Mouse (Mus musculus) small intestine, adult 10 weeks (tissue): Measurements from ENCODE around the gene Arsj. TPM values are rescaled to one million over a fixed set of nuclear protein-coding genes. Genes with fewer than 3 reads are reported as not detected.

Experiments used
- polyA plus RNA-seq: library from polyadenylated mRNA; stranded (reverse); fragments of 350-450 nt; fragmentation: Illumina TruSeq; extraction: RNeasy Lipid Tissue Mini Kit (QIAGEN cat#74804); gene quantifications from one replicate; pipeline ENCODE4 v1.2.3, GENCODE M21; 2014; ENCODE audit warnings: low replicate concordance

The Arsj gene
- 0.48 TPM for polyA plus RNA-seq

GRCm38 (mm10) chr3:126363568-126364505 is at the start of gene Arsj:
Gene Arsj, plus strand, starts transcription at chr3:126363684.

Other genes starting within 250 kb of the Arsj start
- 134 TPM for gene Camk2d, start 232.6 kb downstream of the Arsj start, polyA plus RNA-seq